Mouse (Mus musculus): ENCODE results near the gene Mtfmt.
A peak's percentile ranks its signal among the peaks of the same experiment; 100 is the strongest.

The Mtfmt gene

GRCm38 (mm10) chr9:65435671-65436301 is at the start of gene Mtfmt:
TSS of gene Mtfmt (plus strand) at chr9:65435782.
- DNase-seq (ENCODE audit: low read depth) = peak; percentile 95

GRCm38 (mm10) chr9:65386373-65387140 is 49.0 kb upstream of the Mtfmt start:
- no peak for DNase-seq (ENCODE audit: low read depth)

GRCm38 (mm10) chr9:65390752-65391612 is 44.6 kb upstream of the Mtfmt start:
- no peak for DNase-seq (ENCODE audit: low read depth)

GRCm38 (mm10) chr9:65391613-65391964 is 44.0 kb upstream of the Mtfmt start, which contains the start of gene Kbtbd13:
TSS of gene Kbtbd13 (minus strand) at chr9:65391652.
- no peak for DNase-seq (ENCODE audit: low read depth)

GRCm38 (mm10) chr9:65392638-65393364 is 42.8 kb upstream of the Mtfmt start:
- peak; percentile 51 for DNase-seq (ENCODE audit: low read depth)

GRCm38 (mm10) chr9:65393606-65394005 is 42.0 kb upstream of the Mtfmt start:
- DNase-seq (ENCODE audit: low read depth) = no peak

GRCm38 (mm10) chr9:65394360-65394759 is 41.2 kb upstream of the Mtfmt start:
- no peak for DNase-seq (ENCODE audit: low read depth)

GRCm38 (mm10) chr9:65398279-65398678 is 37.3 kb upstream of the Mtfmt start, which contains the start of gene Rasl12:
TSS of gene Rasl12 (plus strand) at chr9:65398506.
- DNase-seq (ENCODE audit: low read depth) = peak; percentile 41

- no peak for DNase-seq (ENCODE audit: low read depth)
These were observed 35.6 kb upstream of the Mtfmt start for GRCm38 (mm10) chr9:65399934-65400333.

GRCm38 (mm10) chr9:65404331-65405183 is 31.0 kb upstream of the Mtfmt start:
- DNase-seq (ENCODE audit: low read depth) = no peak

GRCm38 (mm10) chr9:65405184-65405449 is 30.5 kb upstream of the Mtfmt start:
- DNase-seq (ENCODE audit: low read depth) = no peak

GRCm38 (mm10) chr9:65407327-65407726 is 28.3 kb upstream of the Mtfmt start:
- DNase-seq (ENCODE audit: low read depth) = no peak

- no peak for DNase-seq (ENCODE audit: low read depth)
These were observed 27.7 kb upstream of the Mtfmt start for GRCm38 (mm10) chr9:65407861-65408260.

- no peak for DNase-seq (ENCODE audit: low read depth)
These were observed 26.7 kb upstream of the Mtfmt start for GRCm38 (mm10) chr9:65408871-65409295.

- DNase-seq (ENCODE audit: low read depth) = no peak
These were observed 25.2 kb upstream of the Mtfmt start for GRCm38 (mm10) chr9:65410378-65410777.

GRCm38 (mm10) chr9:65411326-65411725 is 24.3 kb upstream of the Mtfmt start:
- no peak for DNase-seq (ENCODE audit: low read depth)

GRCm38 (mm10) chr9:65417738-65418137 is 17.8 kb upstream of the Mtfmt start:
- DNase-seq (ENCODE audit: low read depth) = no peak

- DNase-seq (ENCODE audit: low read depth) = no peak
These were observed 15.9 kb upstream of the Mtfmt start for GRCm38 (mm10) chr9:65419633-65420032.

GRCm38 (mm10) chr9:65422760-65423501 is 12.7 kb upstream of the Mtfmt start, which contains the start of gene Slc51b:
TSS of gene Slc51b (minus strand) at chr9:65422955.
- no peak for DNase-seq (ENCODE audit: low read depth)

- no peak for DNase-seq (ENCODE audit: low read depth)
These were observed 11.2 kb upstream of the Mtfmt start for GRCm38 (mm10) chr9:65424393-65424792.
